Mouse (Mus musculus) left cerebral cortex, adult 18-20 months (tissue): ENCODE results near the gene Gm10354. TPM values are rescaled to one million over a fixed set of nuclear protein-coding genes. Genes with fewer than 3 reads are reported as not detected.
"Not testable (repeated sequence)": the region's sequence is repeated elsewhere in the genome, so short reads cannot be mapped to it uniquely, and the experiment has no call there.

Experiments used
- DNase-seq, 2 experiments: peaks; one replicate each; pipeline ENCODE4 v3.0.0; 2021 to 2022; ENCODE audit warnings: low spot score in 2 of 2, mixed read lengths in 1 of 2
- total RNA-seq, 2 experiments: library from RNA; stranded (reverse); gene quantifications; 2 replicates each; pipeline ENCODE4 v1.2.3; 2021

The Gm10354 gene
- total RNA-seq, 2 experiments from 2014 or later, result not detected

DNA sequence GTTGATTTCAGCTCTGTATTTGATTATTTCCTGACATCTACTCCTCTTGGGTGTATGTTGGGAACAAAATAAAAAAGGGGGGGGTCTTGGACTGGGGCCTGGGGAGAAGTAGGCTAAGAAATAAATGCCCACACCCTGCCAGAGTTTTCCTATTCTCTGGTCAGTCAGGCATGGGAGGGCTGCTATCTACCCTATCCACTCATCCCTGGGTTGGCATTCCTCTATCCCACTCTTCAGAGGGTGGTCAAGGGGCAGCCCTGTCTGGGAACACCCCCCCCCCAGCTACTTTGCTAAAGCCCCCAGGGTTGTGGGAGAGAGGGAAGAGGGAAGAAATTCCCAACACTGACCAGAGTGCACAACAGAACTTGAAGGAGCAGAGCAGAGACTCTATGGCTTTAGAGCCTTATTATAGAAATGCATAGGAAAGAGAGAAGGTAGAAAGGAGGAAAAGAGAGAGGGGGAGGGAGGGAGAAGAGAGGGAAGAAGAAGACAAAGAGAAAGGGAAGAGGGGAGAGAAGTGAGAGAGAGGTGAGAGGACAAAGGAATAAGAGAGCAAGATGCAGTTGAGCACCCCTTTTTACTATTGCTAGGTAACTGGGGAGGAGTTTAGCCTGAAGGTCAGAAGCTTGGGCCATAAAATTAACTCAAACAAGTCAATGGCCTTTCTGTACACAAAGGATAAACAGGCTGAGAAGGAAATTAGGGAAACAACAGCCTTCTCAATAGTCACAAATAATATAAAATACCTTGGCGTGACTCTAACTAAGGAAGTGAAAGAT, 22.6 kb downstream of the Gm10354 start:
- not testable (repeated sequence) for DNase-seq

DNA sequence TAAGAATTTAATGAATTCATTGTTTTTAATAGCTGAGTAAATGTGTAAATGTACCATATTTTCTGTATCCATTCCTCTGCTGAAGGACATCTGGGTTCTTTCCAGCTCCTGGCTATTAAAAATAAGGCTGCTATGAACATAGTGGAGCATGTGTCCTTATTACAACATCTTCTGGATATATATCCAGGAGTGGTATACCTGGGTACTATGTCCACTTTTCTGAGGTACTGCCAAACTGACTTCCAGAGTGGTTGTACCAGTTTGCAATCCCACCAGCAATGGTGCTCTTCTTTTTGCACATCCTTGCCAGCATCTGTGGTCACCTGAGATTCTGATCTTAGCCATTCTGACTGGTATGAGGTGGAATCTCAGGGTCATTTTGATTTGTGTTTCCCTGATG, 25.1 kb downstream of the Gm10354 start:
- not testable (repeated sequence) for DNase-seq

DNA sequence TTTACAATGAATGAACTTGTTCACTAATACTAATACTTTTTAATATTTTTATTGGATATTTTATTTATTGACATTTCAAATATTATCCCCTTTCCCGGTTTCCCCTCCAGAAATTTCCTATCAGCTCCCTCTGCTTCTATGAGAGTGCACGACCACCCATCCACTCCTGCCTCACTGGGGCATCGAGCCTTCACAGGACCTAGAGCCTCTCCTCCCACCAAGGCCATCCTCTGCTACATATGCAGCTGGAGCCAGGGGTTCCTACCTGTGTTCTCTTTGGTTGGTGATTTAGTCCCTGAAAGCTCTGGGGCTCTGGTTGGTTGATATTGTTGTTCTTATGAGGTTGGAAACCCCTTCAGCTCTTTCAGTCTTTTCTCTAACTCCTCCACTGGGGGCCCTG, 26.0 kb downstream of the Gm10354 start:
- not testable (repeated sequence) for DNase-seq

DNA sequence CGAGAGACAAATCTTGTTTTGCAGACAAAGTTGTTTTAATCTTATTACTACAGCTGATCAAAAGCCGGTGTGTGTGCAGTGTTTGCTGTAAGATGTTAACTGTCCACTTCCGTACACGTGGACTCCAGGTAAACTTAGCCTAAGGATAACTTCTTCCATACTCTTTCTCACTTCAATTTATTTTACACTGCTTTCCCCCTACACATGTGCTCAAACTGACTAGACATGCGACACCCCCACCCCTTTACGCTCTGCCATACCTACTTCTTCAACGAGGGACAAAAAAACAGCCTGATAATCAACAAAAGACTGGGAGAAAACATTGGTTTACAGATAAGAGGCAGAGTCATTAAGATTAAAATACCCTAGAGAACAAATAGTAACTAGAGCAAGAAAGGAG, 26.9 kb downstream of the Gm10354 start:
- DNase-seq, result not testable (repeated sequence)

DNA sequence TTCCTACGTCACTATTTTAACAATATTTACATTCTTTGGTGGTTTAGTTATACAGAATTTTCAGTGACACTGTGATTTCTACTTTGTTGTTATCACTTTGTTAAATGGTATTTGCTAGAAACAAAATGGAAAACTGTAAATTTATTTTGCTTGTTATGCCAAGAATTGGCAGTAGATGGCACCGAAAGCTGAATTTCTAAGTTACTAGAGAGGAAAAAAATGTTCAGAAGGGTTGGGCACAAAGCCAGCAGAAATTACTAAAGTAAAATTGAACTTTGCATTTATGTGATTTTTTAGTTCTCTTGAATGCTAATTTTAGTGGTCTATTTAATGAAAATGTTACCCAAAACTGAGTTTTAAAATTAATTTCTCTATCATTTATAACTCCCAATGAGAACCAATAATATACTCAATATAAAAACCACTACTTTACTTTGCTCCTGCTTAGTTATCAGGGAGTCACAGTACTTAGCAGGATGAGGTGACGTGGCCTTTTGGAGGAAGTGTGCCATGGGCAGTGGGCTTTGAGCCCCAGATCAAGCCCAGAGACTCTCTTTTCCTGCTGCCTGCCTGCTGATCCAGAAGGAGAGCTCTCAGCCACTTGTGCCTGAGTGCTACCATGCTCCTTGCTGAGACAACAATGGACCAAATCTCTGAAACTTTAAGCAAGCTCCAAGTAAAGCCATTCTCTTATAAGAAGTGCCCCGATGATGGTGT, 31.1 kb downstream of the Gm10354 start:
- DNase-seq, result peak in 1 of 2 experiments; percentile 12

DNA sequence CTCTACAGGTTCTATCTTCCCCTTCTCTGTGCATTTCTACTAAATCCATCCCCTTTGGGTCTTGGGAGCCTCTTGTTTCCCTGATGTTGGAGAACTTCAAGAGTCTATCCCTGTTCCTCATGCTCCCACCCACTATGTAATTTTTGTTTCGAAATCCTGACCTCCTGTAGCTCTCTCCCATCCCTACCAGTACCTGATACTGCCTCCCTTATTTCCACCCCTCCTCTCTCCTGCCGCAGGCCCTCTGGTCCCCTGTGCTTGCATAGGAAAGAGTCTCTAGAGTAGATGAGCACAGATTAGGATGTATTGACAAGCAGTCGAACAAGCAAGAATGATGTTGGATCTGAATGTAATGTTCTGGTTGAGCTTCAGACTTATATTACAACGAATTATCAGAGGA, 33.2 kb downstream of the Gm10354 start:
- not testable (repeated sequence) for DNase-seq

DNA sequence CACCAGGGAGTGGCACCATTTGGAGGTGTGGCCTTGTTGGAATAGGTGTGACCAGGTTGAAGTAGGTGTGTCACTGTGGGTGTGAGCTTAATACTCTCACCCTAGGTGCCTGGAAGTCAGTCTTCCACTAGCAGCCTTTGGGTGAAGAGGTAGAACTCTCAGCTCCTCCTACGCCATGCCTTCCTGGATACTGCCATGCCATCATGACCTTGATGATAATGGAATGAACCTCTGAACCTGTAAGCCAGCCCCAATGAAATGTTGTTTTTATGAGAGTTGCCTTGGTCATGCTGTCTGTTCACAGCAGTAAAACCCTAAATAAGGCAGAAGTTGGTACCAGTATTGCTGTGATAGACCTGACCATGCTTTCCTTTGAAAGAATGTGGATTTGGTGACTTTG, 37.7 kb downstream of the Gm10354 start:
- not testable (repeated sequence) for DNase-seq

DNA sequence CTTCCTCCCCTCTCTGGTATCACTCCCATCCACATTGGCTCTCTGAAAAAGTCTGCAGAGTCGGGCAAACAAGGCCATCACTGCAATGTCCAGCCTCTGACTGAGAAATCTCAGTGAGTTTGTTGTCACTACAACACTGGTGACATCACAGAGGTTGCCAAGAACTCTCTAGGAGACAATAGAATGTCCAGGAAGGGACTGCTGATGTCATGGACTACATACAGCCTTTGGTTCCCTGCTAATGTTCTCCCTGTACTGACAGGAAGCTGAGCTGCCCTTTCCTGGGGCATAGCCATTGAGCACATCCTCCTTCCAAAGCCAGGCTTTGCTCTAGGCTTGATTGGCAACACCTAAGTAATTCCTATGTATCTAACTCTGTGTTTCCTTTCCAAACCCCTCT, 40.4 kb downstream of the Gm10354 start, which contains the start of gene Speer4e:
Gene Speer4e, minus strand, starts transcription at position 101 of the 400 bp plus-strand sequence.
- DNase-seq, result not testable (repeated sequence)

DNA sequence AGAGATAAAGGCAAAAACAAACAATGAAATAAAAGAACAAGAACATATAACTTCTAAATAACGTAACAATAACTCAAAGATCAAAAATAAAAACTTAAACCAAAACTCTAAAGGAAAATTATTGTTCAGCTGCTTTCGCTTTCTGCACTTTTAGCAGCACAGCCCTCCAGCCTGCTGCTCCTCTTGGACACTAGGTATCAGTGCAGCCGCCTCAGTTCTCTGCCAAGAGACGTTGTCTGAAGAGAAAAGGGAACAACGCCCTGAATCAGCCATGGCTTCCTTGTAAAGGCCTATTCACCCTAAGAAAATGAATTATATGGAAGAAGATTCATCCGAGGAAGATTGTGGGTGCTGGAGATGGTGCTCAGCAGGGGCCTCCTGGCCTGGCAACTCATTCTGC, 45.0 kb downstream of the Gm10354 start:
- DNase-seq, result not testable (repeated sequence)

DNA sequence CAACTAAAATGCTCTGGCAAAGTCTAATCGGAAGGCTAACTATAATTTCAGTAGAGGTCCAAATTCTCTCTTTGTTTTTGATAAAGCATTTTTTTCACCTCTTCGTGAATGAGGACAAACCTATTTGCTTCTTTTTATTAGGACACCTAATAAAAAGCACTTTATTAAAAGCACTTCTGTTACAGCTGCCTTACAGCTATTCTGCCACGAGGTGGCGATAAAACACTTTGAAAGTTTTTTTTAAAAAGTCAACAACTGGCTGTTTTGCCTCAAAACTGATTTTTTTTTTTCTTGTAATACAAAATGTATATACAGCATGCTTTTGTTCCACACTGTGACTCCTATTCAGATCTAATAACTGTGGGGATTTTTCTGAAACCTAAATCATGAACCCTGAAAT, 51.7 kb downstream of the Gm10354 start:
- DNase-seq, result not testable (repeated sequence)

Other genes with a start within 250 kb of the Gm10354 start
- not detected for gene Gm9758, start 64.0 kb downstream of the Gm10354 start, total RNA-seq
- not detected for gene Speer4e, start 40.5 kb downstream of the Gm10354 start, total RNA-seq
- not detected for gene Gm17019, start 54.1 kb upstream of the Gm10354 start, total RNA-seq